Mouse (Mus musculus) layer of hippocampus, adult 9-10 months (tissue): ENCODE measurements around the gene Cspg4.

Experiments used
- DNase-seq: peaks from one replicate; pipeline ENCODE4 v3.0.0; 2022; ENCODE audit warnings: low spot score

Gene Cspg4

DNA sequence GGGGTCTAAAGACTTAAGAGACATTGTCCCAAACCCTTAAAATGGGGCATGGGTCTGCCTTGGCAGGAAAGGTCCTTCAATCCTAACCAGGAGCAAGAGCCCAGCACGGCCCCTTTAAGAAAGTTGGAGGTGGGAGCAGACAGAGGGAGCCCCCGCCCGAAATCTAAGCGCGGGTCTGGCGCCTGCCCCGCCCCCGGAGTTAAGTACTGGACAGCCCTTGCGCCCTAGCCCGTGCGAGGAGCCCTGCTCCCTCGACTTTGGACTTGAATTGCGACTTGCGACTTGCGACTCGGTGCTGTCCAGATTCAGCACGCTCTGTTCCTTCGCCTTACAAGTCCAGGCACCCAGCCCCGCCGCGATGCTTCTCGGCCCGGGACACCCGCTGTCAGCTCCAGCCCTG, at the start of gene Cspg4:
Gene Cspg4 (plus strand): TSS at position 202 of the 400 bp plus-strand sequence.
- no peak for DNase-seq

GRCm38 (mm10) chr9:56824900-56825299, 39.9 kb upstream of the Cspg4 start:
- DNase-seq: no peak

DNA sequence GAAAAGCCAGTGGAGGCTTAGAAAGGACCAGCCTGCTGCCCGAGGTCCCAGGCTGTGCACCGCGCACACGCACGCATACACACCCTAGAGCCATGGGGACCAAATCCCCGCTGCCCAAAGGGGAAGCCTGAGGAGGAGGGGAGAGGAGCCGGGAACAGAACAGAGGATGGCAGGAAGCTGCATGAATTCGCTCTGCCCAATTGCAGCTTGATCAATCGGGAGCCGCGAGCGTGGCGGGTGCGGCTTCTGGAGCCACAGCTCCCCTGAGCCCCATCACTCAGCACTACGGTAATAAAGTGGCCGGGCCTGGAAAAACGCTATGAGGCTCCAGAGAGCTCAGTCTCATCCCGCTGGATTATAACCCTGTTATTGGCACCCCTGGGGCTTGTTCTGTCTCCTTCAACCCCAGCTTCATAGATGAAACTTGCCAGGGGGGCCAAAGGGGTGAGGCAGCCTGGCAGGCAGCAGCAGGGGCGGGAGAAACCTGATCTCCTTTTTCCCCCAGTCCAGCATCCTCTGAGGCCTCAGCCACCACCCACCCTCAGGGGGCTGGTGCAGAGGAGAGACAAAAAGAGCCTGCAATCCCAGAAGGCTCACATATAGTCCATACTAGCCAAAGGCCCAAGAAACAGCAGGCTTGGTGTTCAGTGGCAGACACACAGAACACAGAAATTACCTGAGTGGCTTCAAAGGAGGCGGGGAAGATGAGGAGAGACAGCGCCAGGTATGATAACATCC, 39.2 kb upstream of the Cspg4 start:
- DNase-seq: no peak

DNA sequence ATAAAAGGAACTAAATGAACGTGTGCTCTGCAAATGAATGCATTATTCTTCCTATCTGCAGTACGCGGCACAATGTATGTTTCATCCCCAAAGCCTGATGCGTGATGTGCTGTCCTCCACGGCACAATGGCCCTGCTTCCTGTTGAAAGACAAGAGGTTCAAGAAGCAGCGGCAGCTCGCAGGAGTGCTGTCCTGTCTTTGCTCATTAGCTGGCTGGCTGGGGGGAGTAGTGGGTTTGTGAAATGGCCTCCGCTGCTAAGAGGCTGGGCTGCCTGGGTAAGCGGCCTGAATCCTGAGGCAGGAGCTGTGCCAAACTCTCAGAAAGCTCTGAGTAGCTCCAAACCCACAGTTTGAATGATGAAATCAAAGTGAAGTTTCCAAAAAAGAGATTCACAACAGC, 36.7 kb upstream of the Cspg4 start:
- no peak for DNase-seq

- no peak for DNase-seq
Measured at GRCm38 (mm10) chr9:56828841-56829240, 36.0 kb upstream of the Cspg4 start.

DNA sequence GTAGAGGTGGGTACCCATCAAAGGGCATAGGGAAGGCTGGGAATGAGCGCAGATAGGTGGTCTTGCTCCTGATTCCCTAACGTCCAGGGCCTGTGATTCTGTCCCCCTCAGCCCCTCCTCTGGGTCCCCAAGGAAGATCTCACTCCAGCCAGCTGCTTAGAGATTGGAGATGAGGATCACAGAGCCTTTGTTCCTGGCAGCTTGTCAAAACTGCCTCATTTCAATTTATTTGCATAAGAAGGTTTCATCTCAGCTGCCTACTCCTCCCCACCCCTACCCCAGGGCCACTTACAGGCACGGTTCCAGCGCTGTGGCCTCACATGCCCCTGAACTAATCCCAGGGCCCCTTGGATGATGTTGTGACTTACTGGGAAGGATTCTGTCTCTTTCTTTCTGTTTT, 34.7 kb upstream of the Cspg4 start:
- DNase-seq: no peak

DNA sequence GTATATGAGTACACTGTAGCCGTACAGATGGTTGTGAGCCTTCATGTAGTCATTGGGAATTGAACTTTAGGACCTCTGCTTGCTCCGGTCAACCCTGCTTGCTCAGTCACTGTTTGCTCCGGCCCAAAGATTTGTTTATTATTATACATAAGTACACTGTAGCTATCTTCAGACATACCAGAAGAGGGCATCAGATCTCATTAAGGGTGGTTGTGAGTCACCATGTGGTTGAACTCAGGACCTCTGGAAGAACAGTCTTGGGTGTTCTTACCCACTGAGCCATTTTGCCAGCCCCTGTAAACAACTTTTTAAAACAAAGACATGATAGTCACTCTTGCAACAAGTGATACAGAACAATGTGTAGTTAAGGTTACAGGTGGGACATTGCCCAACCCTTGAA, 32.9 kb upstream of the Cspg4 start:
- DNase-seq: no peak

DNA sequence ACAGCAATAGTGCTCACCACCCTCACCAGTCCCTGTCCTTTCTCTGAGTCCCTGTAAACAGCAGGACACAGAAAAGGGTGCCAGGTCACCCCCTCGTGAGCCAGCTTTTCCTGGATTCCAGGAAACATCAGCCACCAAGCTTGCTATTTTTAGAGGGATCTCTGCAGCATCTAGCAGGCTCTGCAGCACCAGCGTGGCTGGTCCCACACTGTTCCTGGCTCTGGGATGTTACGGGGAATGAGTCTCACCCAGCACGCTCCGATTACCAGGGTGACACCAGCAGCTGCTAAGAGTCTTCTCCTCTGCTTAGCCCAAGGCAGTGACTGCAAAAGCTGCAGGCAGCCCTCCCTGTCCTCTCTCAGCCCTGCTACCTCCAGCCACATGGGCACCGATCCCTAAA, 31.9 kb upstream of the Cspg4 start:
- no peak for DNase-seq

DNA sequence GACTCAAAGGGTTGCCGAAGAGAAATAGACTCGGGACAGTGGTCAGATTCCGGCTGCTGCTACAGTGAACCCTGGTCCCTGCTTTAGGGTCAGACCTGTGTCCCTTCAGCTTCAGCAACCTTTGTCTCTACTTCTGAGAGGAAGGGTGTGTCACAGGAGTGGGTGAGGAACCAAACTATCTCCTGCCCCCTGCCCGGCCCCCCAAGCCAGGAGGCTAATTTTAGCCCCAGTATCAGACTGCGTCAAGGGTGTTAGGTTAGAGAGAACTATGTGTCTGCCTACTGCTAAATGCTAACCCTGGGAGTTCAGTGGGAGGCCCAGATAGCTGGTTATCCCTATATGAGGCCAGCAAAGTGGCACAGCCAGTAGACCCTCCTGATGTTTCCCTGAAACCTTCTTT, 29.7 kb upstream of the Cspg4 start:
- DNase-seq: no peak

GRCm38 (mm10) chr9:56840721-56841120, 24.1 kb upstream of the Cspg4 start:
- DNase-seq: no peak

- DNase-seq: no peak
Measured at GRCm38 (mm10) chr9:56841864-56842263, 23.0 kb upstream of the Cspg4 start.

- no peak for DNase-seq
Measured at GRCm38 (mm10) chr9:56842303-56842719, 22.5 kb upstream of the Cspg4 start.

DNA sequence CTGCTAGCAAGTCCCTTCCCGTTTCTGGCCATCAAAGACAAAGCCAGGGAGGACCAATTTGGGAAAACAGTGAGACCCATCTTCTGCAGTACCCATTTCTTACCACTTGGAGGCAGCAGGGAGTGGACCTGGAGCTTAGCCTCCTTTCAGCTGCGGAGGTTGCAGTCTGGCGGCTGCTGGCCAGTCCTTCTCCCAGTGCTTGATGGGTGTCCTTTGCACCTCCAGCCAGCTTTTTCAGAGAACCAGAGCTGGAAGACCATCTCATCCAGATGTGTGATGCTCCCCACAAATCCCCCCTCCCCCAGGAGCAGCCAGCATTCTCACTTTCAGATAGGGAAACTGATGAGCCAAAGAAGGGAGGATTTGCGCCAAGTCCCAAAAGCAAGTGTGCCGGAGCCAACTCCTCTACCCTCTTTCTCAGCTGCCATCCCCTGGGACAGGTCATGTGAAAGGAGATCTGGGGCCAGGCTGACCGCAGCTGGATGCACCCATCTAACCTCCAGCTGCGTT, 21.1 kb upstream of the Cspg4 start:
- DNase-seq: peak; percentile 58

- DNase-seq: no peak
Measured at GRCm38 (mm10) chr9:56844644-56845043, 20.2 kb upstream of the Cspg4 start.

DNA sequence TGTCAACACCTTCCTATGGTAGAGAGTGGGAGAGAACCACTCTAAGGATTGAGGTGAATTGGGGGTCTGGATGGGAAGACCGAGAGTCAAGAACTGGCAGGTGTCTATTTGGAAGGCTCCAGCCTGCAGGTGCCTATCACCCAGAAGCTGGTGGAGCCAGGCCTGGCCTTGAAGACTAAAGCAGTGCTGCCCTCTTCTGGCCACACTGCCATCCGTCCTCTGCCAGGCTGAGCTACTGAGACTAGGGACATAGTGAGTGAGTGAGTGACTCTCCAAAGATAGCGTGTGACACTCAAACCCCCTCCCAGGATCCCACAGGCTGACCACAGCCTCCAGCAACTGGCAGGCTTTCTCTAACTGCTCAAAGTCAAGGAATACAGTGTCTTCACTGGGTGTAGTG, 17.3 kb upstream of the Cspg4 start:
- DNase-seq: no peak

DNA sequence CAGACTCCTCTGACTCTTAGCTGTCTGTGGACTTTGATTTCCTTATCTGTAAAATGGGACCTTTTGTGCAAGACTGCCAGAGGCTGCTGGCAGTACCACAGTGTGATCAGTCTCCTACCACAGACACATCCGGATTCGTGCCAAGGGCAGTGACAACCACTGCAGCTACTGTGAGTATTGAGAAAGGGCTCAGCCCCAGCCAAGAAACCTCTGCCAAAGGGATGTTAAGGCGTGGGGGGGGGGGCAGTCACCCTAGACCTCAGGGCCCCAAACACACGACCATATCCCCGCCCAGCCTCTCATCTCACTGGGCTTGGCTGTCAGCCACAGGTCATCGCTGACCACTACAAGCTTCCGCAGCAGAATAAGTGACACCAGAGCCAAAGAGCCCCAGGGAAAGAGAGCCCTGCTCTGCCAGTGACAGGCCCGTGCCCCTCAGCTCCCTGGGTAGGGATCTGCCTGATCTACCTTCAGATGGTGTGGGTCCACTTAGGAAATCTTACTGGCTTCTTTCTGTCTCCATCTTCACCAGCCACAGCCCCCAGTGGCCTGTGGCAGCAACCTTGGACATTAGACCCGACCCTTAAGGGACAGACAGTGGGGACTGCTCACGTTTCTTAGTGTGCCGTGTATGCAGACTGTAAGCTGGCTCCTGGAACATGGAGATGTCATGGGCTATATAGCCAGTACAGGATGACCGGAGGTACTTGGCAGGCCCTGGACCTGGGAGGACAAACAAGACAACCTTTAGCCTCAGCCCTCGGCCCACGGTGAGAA, 14.5 kb upstream of the Cspg4 start:
- no peak for DNase-seq

- DNase-seq: no peak
Measured at GRCm38 (mm10) chr9:56850905-56851252, 14.0 kb upstream of the Cspg4 start.

GRCm38 (mm10) chr9:56851778-56852177, 13.1 kb upstream of the Cspg4 start:
- DNase-seq: no peak

DNA sequence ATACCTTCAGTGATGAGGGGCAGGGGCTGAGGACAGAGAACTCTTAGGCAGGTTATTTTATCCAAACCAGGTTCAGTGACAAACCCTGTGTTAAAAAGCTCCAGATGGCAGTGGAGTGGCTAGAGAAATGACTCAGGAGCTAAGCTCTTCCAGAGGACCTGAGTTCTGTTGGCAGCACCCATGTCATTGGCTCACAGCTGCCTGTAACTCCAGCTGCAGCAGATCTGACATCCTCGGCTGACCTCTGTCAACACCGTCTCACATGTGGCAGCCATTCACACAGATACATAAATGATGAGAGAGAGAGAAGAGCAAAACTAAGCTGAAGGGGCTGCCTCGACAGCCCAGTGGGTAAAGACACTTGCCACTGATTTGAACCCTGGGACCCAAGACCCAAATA, 7.4 kb upstream of the Cspg4 start:
- DNase-seq: no peak

DNA sequence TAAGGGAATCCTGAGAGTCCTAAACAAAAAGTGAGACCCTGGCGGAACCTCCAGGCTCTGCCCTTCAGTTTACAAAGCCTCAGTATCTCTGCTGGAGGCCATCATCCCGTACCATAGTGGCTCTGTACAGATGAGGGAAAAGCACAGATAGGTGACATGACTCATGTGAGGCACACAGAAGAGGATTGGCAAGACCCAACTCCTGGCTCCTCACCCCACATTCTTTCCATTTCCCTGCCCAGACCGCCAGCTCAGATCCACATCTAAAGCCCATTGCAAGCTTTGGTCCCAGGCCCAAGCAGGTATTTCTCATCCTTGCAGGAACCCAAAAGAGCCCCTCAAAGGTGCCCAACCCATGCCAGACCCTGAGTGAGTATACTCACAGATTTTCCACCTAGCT, 4.8 kb upstream of the Cspg4 start:
- no peak for DNase-seq

DNA sequence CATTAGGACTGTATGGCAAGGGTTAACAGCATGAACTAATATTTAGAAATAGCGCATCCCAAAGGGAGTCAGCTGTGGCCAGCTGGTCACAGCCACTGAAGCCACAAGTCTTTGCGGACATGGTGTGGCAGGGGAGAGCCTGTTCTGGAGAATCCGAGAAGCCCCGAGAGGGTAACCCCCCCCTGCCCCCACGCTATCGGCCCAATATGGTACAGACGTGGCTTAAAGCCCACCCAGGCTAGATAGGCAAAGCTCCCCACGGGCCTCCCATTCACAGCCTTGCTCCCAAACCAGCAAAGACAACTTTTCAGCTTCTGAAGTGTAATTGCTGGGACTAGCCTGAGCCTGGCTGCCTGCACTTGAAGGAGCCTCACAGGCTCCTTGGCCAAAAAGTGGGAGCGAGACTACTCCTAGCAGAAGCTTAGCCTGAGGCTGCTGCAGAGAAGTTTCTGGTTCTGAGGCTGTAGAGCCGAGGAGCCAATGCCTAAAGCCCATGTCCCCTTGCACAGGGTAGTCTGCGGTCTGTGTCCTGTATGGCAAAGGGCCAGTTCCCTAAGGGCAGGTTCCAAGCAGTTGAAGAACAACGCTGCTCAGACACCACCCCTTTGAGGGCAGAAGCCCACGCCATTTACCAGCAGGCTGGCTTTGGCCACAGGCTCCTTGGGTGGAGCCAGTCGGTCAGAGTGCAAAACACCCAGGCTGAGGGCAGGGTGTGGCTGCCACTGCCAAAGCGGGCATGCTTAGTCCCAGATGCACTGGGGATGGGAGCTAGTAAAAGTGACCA, 4.2 kb upstream of the Cspg4 start:
- DNase-seq: no peak

DNA sequence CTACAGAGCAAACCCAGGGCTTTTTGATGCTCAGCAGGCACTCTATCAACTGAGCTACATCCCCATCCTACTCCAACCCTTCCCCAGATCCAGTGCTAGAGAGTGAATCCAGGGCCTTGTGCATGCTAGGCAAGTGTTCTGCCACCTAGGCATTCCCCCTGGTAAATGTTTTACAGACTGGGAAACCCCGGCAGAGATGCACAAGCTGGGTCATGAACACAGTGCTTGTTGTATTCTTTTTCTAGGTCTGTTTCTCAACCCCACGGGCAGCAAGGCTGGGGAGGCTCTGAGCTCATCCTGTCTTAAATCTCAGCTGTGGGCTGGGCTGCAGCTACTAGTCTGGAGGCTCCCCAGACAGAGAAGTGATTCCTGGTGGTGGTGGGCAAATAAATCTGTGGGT, 2.0 kb upstream of the Cspg4 start:
- DNase-seq: no peak

DNA sequence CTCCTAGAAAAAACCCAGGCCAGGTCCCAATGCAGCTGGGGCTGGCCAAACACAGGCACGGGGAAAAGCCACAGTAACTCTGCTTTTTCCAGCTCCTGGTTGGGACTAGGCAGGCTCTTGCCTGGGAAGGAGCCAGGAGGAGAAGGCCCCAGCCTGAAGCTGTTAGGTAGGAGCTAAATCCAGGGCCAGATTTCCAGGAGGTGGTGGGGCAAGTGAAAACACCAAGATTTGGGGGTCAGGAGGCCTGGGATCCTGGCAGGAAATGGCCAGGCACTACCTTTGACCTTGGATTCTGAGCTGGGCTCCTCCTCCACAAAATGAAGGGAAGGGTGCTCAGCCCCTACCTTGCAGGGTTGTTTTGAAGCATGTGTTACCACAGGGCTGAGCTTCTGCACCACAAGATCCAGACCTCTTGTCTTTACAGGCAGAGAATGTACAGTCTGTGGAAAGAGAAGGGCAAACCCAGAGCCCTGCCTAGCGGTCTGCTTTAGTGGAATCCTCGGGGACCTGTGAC, 560 bp upstream of the Cspg4 start, which contains the start of gene Odf3l1:
Gene Odf3l1 (minus strand): TSS at position 464 of the 514 bp plus-strand sequence.
- no peak for DNase-seq
